Mouse (Mus musculus) small intestine, adult 2 months (tissue): Measurements from ENCODE around the gene Gm21958. TPM values are rescaled to one million over a fixed set of nuclear protein-coding genes. Genes with fewer than 3 reads are reported as not detected.

ENCODE experiments used
- H3K27ac ChIP-seq: fragments of 200-500 bp; 2 replicates; pipeline ENCODE4 v1.5.1; 2012; ENCODE audit warnings: low read depth, low read length, control low read depth, inconsistent platforms; ENCODE audit not compliant: insufficient read depth
- H3K27me3 ChIP-seq: fragments of 200-500 bp; 2 replicates; pipeline ENCODE4 v1.6.1; 2012; ENCODE audit warnings: mild to moderate bottlenecking, moderate library complexity, low read length, inconsistent platforms; ENCODE audit not compliant: control insufficient read depth, insufficient read depth
- H3K36me3 ChIP-seq: fragments of 200-500 bp; 2 replicates; pipeline ENCODE4 v1.6.1; 2012; ENCODE audit warnings: mild to moderate bottlenecking, low read length, control low read depth, inconsistent platforms; ENCODE audit not compliant: control insufficient read depth, insufficient read depth
- H3K4me1 ChIP-seq: fragments of 200-500 bp; 2 replicates; pipeline ENCODE4 v1.6.1; 2012; ENCODE audit warnings: low read length, inconsistent platforms, mixed read lengths; ENCODE audit not compliant: control insufficient read depth, insufficient read depth, insufficient read length
- H3K4me3 ChIP-seq: fragments of 200-500 bp; 2 replicates; pipeline ENCODE4 v1.5.1; 2012; ENCODE audit warnings: low read depth, mild to moderate bottlenecking, control low read depth, inconsistent platforms, low read length, moderate library complexity
- CTCF ChIP-seq: fragments of 200-500 bp; IDR thresholded peaks from 2 replicates; pipeline ENCODE4 v1.5.1; 2012; ENCODE audit warnings: low read depth, mild to moderate bottlenecking, control low read depth, inconsistent platforms, low read length, moderate library complexity, mixed read lengths; ENCODE audit not compliant: insufficient replicate concordance, insufficient read length; ENCODE audit errors: extremely low read depth
- POLR2A ChIP-seq: fragments of 200-500 bp; IDR thresholded peaks from 2 replicates; pipeline ENCODE4 v1.6.1; 2012; ENCODE audit warnings: low read depth, mild to moderate bottlenecking, control low read depth, inconsistent platforms, low read length, moderate library complexity
- WGBS: fragments of 180-500 bp; shearing (Covaris S2); methylation state at CpG from one replicate; pipeline ENCODE4 v1.1.7; 2018; 5-methylcytosine and 5-hydroxymethylcytosine counted together
- polyA plus RNA-seq: library from polyadenylated mRNA; depleted of rRNA; stranded (reverse); fragments of >200 nt; gene quantifications from 2 replicates; pipeline ENCODE4 v1.2.3, GENCODE M21; 2012

Gene Gm21958
- polyA plus RNA-seq, 1 experiment = not detected

GRCm38 (mm10) chr3:54692202-54693055 lies 21.7 kb downstream of the Gm21958 start, which contains the start of gene Supt20:
TSS of gene Supt20 (plus strand) at chr3:54692807.
- H3K4me1 ChIP-seq = no peaks in the 10 kb centered on the region
- peak within 1 kb of the TSS; percentile 76 for H3K27ac ChIP-seq
- under 1% methylated on average over 65 of the region's 65 CpGs for WGBS
- H3K4me3 ChIP-seq = peak within 1 kb of the TSS; percentile 94
- peaks cover 17% of the 10 kb centered on the region for H3K36me3 ChIP-seq
- peak; percentile 26 for TF ChIP-seq POLR2A
- no peak for TF ChIP-seq CTCF
- H3K27me3 ChIP-seq = no peaks in the 10 kb centered on the region

- TF ChIP-seq CTCF (no peak), POLR2A (no peak)
- H3K4me1 ChIP-seq = peaks cover 1% of the 10 kb centered on the region; the same call in 1 of the 2 replicates
- 20% methylated on average over 2 of the region's 2 CpGs for WGBS
- H3K36me3 ChIP-seq = no peaks in the 10 kb centered on the region
- H3K27ac ChIP-seq = no peak overlapping the region
- no peaks in the 10 kb centered on the region for H3K27me3 ChIP-seq
- H3K4me3 ChIP-seq = no peak overlapping the region
Measured at GRCm38 (mm10) chr3:54689091-54689490, 25.1 kb downstream of the Gm21958 start.

GRCm38 (mm10) chr3:54687245-54687644 lies 26.9 kb downstream of the Gm21958 start:
- 41% methylated on average over 2 of the region's 2 CpGs for WGBS

GRCm38 (mm10) chr3:54685202-54685601 lies 29.0 kb downstream of the Gm21958 start:
- 91% methylated on average over 3 of the region's 3 CpGs for WGBS
- H3K36me3 ChIP-seq = no peaks in the 10 kb centered on the region

More at GRCm38 (mm10) chr3:54687245-54687644, 26.9 kb downstream of the Gm21958 start:
- H3K4me3 ChIP-seq = no peak overlapping the region
- H3K27me3 ChIP-seq = no peaks in the 10 kb centered on the region
- H3K4me1 ChIP-seq = peaks cover 3% of the 10 kb centered on the region; the same call in 1 of the 2 replicates
- H3K36me3 ChIP-seq = no peaks in the 10 kb centered on the region
- H3K27ac ChIP-seq = no peak overlapping the region
- no peak for TF ChIP-seq CTCF
- TF ChIP-seq POLR2A = no peak

GRCm38 (mm10) chr3:54681310-54682204 lies 32.6 kb downstream of the Gm21958 start:
- no peak for TF ChIP-seq POLR2A
- TF ChIP-seq CTCF = no peak
- 42% methylated on average over 6 of the region's 6 CpGs for WGBS
- Histone ChIP-seq H3K4me3 (no peak overlapping the region), H3K36me3 (no peaks in the 10 kb centered on the region), H3K27me3 (no peaks in the 10 kb centered on the region), H3K4me1 (peaks cover 3% of the 10 kb centered on the region; the same call in 1 of the 2 replicates), H3K27ac (no peak overlapping the region)

More at GRCm38 (mm10) chr3:54685202-54685601, 29.0 kb downstream of the Gm21958 start:
- Histone ChIP-seq H3K27me3 (no peaks in the 10 kb centered on the region), H3K4me1 (peaks cover 3% of the 10 kb centered on the region; the same call in 1 of the 2 replicates), H3K27ac (no peak overlapping the region), H3K4me3 (no peak overlapping the region)
- TF ChIP-seq POLR2A (no peak), CTCF (no peak)

GRCm38 (mm10) chr3:54676818-54677217 lies 37.3 kb downstream of the Gm21958 start:
- Histone ChIP-seq H3K4me1 (no peaks in the 10 kb centered on the region), H3K27ac (no peak overlapping the region), H3K36me3 (no peaks in the 10 kb centered on the region), H3K27me3 (no peaks in the 10 kb centered on the region), H3K4me3 (no peak overlapping the region)
- TF ChIP-seq POLR2A (no peak), CTCF (no peak)
- 68% methylated on average over 2 of the region's 2 CpGs for WGBS
